Mouse (Mus musculus) midbrain, embryonic 14.5 days (tissue): ENCODE results near the gene Hsp90aa1. TPM values are rescaled to one million over a fixed set of nuclear protein-coding genes. Genes with fewer than 3 reads are reported as not detected.

Experiments used
- ATAC-seq: fragments of 200-750 bp; cut with Nextera tagmentation; 2 replicates; pipeline ENCODE4 v1.8.0; 2017; ENCODE audit warnings: moderate number of reproducible peaks, moderate library complexity; ENCODE audit not compliant: low FRiP score, low TSS enrichment
- DNase-seq: peaks from one replicate; pipeline ENCODE4 v3.0.0-alpha.2; 2015
- H3K27ac ChIP-seq: fragments of 300-500 bp; sonication (generic); replicated peaks from 2 replicates; pipeline ENCODE4 v1.5.1; 2014; ENCODE audit warnings: mild to moderate bottlenecking, low read depth, low read length, moderate library complexity
- H3K27me3 ChIP-seq: fragments of 300-500 bp; sonication (generic); 2 replicates; pipeline ENCODE4 v1.6.1; 2014; ENCODE audit warnings: low read length, control low read depth, mixed read lengths; ENCODE audit not compliant: control insufficient read depth, insufficient read depth
- H3K36me3 ChIP-seq: fragments of 300-500 bp; sonication (generic); 2 replicates; pipeline ENCODE4 v1.6.1; 2014; ENCODE audit warnings: low read length, control low read depth; ENCODE audit not compliant: control insufficient read depth, insufficient read depth
- H3K4me1 ChIP-seq: fragments of 300-500 bp; sonication (generic); 2 replicates; pipeline ENCODE4 v1.6.1; 2014; ENCODE audit warnings: mild to moderate bottlenecking, antibody characterized with exemption, low read length, control low read depth; ENCODE audit not compliant: control insufficient read depth, insufficient read depth
- H3K4me2 ChIP-seq: fragments of 300-500 bp; sonication (generic); 2 replicates; pipeline ENCODE4 v1.6.1; 2014; ENCODE audit warnings: mild to moderate bottlenecking, low read length, moderate library complexity
- H3K4me3 ChIP-seq: fragments of 300-500 bp; sonication (generic); replicated peaks from 2 replicates; pipeline ENCODE4 v1.5.1; 2014; ENCODE audit warnings: low read depth, low read length
- H3K9ac ChIP-seq: fragments of 300-500 bp; sonication (generic); replicated peaks from 2 replicates; pipeline ENCODE4 v1.6.1; 2014; ENCODE audit warnings: mild to moderate bottlenecking, low read length, moderate library complexity
- H3K9me3 ChIP-seq: fragments of 300-500 bp; sonication (generic); 2 replicates; pipeline ENCODE4 v1.6.1; 2016; ENCODE audit warnings: low read length, control low read depth, mixed read lengths; ENCODE audit not compliant: control insufficient read depth
- WGBS: fragments of 180-500 bp; shearing (Covaris S2); extraction: QIAGEN DNeasy Blood & Tissue Kit; methylation state at CpG from one replicate; pipeline ENCODE4 v1.1.7; 2014; 5-methylcytosine and 5-hydroxymethylcytosine counted together
- microRNA-seq: library from miRNA; unstranded; fragments of <30 nt; microRNA quantifications from one replicate; pipeline ENCODE4, GENCODE M21; 2016
- polyA plus RNA-seq: library from polyadenylated mRNA; unstranded; fragments of >200 nt; fragmentation: Nextera tagmentation; extraction: Ambion mirVana; gene quantifications from 2 replicates; pipeline ENCODE4 v1.2.1, GENCODE M21; 2014

Gene Hsp90aa1
- polyA plus RNA-seq, 1 experiment from 2014 or later, result 1,408 TPM

- Histone ChIP-seq H3K36me3 (peaks cover 16% of the 10 kb centered on the region), H3K27me3 (no peaks in the 10 kb centered on the region), H3K9me3 (no peaks in the 10 kb centered on the region), H3K4me2 (no peak overlapping the region), H3K4me3 (no peak overlapping the region), H3K27ac (no peak overlapping the region), H3K4me1 (no peaks in the 10 kb centered on the region), H3K9ac (no peak overlapping the region)
- ATAC-seq (no peak), DNase-seq (no peak)
- WGBS, result 67% methylated on average over 3 of the region's 3 CpGs
Measured at GRCm38 (mm10) chr12:110681878-110682277, 20.6 kb downstream of the Hsp90aa1 start.

DNA sequence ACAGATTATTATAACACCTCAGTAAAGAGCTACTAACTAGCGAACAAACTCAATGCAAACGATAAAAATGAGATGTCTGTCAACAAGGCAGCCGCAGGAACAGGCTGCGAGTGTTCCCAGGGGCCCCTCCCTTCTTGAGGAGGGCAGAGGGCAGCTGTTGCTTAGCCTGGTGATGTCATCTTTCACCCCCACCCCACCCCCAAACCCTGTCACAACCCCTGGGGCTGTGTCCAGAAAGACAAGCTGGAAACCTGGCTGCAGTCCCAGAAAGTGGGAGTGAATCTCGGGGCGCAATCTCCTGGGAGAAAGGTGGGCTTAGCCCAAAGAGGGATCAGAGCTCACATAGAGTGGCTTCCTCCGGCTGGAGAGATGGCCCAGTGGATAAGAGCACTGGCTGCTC is 21.3 kb downstream of the Hsp90aa1 start:
- 49% methylated on average over 7 of the region's 7 CpGs for WGBS
- Histone ChIP-seq H3K9ac (no peak overlapping the region), H3K4me2 (no peak overlapping the region), H3K4me3 (no peak overlapping the region), H3K4me1 (no peaks in the 10 kb centered on the region), H3K36me3 (peaks cover 9% of the 10 kb centered on the region), H3K27me3 (no peaks in the 10 kb centered on the region), H3K27ac (no peak overlapping the region), H3K9me3 (no peaks in the 10 kb centered on the region)
- ATAC-seq (no peak), DNase-seq (peak; percentile 12)

GRCm38 (mm10) chr12:110674243-110674642 is 28.3 kb downstream of the Hsp90aa1 start:
- Histone ChIP-seq H3K27ac (no peak overlapping the region), H3K4me3 (no peak overlapping the region), H3K27me3 (no peaks in the 10 kb centered on the region), H3K4me2 (no peak overlapping the region), H3K4me1 (no peaks in the 10 kb centered on the region), H3K9ac (no peak overlapping the region), H3K9me3 (no peaks in the 10 kb centered on the region), H3K36me3 (peaks cover 11% of the 10 kb centered on the region)
- DNase-seq, result peak; percentile 29
- 60% methylated on average over 5 of the region's 5 CpGs for WGBS
- no peak for ATAC-seq

DNA sequence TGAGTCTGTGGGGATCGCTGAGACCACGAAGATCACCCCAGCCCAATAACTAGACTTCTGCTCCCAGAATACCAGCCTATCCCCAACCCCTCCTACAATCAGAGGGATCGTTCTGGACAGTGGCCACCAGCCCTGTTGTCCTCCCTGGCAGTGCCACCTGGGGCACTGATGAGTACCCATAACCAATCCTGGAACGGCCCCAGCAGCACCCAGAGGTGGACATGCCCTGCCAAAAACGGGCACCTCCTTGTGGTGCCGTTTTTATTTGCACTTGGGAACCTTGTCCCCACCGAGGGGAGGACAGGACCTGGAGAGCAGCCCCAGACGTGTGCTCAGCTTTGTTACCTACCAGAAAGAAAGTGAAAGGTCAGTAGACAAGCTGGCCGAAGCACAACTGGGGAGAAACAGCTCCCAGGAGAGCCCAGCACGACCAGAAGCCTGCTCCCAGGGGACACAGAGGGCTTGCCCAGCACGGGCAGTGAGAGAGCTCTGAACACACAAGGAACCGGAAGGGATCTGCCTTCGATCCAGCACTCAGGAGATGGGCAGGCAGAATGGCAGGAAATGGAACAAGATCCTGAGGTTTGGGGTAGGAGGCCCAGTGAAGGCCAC is 35.0 kb downstream of the Hsp90aa1 start:
- ATAC-seq, result no peak
- no peak overlapping the region for H3K4me2 ChIP-seq
- H3K4me1 ChIP-seq, result no peaks in the 10 kb centered on the region
- no peak overlapping the region for H3K9ac ChIP-seq
- no peak overlapping the region for H3K27ac ChIP-seq
- 91% methylated on average over 13 of the region's 13 CpGs for WGBS
- no peaks in the 10 kb centered on the region for H3K9me3 ChIP-seq
- no peak for DNase-seq
- H3K4me3 ChIP-seq, result no peak overlapping the region
- no peaks in the 10 kb centered on the region for H3K27me3 ChIP-seq
- peaks cover 77% of the 10 kb centered on the region for H3K36me3 ChIP-seq

- no peaks in the 10 kb centered on the region for H3K9me3 ChIP-seq
- no peak overlapping the region for H3K9ac ChIP-seq
- peaks cover 98% of the 10 kb centered on the region for H3K36me3 ChIP-seq
- H3K27ac ChIP-seq, result no peak overlapping the region
- H3K27me3 ChIP-seq, result no peaks in the 10 kb centered on the region
- no peak overlapping the region for H3K4me3 ChIP-seq
- no peaks in the 10 kb centered on the region for H3K4me1 ChIP-seq
- no peak overlapping the region for H3K4me2 ChIP-seq
- WGBS, result 97% methylated on average over 14 of the region's 14 CpGs
- no peak for DNase-seq
- ATAC-seq, result no peak
Measured at GRCm38 (mm10) chr12:110661746-110662145, 40.8 kb downstream of the Hsp90aa1 start.

DNA sequence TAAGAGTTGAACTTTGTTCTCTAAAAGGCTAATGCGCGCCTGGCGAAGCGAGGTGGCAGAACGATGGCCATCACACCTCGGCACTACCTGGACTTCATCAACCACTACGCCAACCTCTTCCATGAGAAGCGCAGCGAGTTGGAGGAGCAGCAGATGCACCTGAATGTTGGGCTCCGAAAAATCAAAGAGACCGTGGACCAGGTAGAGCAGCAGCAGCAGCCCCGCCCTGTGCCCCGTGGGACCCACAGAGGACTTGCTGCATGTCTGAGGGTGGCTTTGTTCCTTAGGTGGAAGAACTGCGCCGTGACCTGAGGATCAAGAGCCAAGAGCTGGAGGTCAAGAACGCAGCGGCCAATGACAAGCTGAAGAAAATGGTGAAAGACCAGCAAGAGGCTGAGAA is 51.1 kb downstream of the Hsp90aa1 start:
- H3K36me3 ChIP-seq, result peaks cover 97% of the 10 kb centered on the region
- no peak for DNase-seq

DNA sequence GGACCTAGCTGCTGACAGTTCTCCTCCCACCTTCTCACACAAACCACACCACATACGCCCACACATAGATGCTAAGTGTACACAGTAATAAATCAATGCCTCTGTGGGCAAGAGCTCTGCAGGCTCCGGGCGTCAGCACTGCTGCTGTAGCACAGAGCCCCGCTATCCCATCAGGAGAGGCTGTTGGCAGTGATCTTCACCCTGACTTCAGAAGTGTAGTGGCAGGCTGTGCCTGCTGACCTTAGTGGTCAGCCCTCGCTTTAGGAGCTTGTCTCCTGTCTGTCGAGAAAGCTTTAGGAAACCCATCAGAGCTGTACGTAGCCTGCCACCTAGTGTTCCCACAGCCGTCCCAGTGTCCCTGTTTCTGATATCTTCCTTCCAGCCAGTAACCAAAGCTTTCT is 52.3 kb downstream of the Hsp90aa1 start:
- Histone ChIP-seq H3K4me1 (no peaks in the 10 kb centered on the region), H3K27me3 (no peaks in the 10 kb centered on the region), H3K4me2 (no peak overlapping the region), H3K9ac (no peak overlapping the region), H3K27ac (no peak overlapping the region), H3K4me3 (no peak overlapping the region), H3K9me3 (no peaks in the 10 kb centered on the region), H3K36me3 (peaks cover 96% of the 10 kb centered on the region)
- WGBS, result 91% methylated on average over 8 of the region's 8 CpGs
- DNase-seq (no peak), ATAC-seq (no peak)

More for the DNA sequence above, 51.1 kb downstream of the Hsp90aa1 start:
- no peak overlapping the region for H3K9ac ChIP-seq
- 97% methylated on average over 17 of the region's 17 CpGs for WGBS
- no peak overlapping the region for H3K27ac ChIP-seq
- H3K27me3 ChIP-seq, result no peaks in the 10 kb centered on the region
- no peaks in the 10 kb centered on the region for H3K9me3 ChIP-seq
- H3K4me1 ChIP-seq, result no peaks in the 10 kb centered on the region
- no peak overlapping the region for H3K4me3 ChIP-seq
- no peak overlapping the region for H3K4me2 ChIP-seq
- ATAC-seq, result no peak

Small RNA genes lying within 50 kb of the gene (microRNA-seq; reads per million reads assigned to microRNA genes)
- not detected for gene Gm27299

Other genes with a start within 250 kb of the Hsp90aa1 start
- 122 and 129 TPM in 2 replicates for gene Dync1h1, start 101.3 kb downstream of the Hsp90aa1 start, polyA plus RNA-seq
- 0.70 TPM in 1 of 2 replicates, not detected in the other for gene 1700001K19Rik, start 20.1 kb downstream of the Hsp90aa1 start, polyA plus RNA-seq
- 22.1 and 24.0 TPM in 2 replicates for gene Wdr20, start 35.2 kb upstream of the Hsp90aa1 start, polyA plus RNA-seq
- gene Mok, start 138.2 kb upstream of the Hsp90aa1 start, polyA plus RNA-seq, result 15.9 and 17.9 TPM in 2 replicates
- gene Zfp839, start 147.5 kb upstream of the Hsp90aa1 start, polyA plus RNA-seq, result 2.0 and 3.1 TPM in 2 replicates
- gene Cinp, start 186.4 kb upstream of the Hsp90aa1 start, polyA plus RNA-seq, result 83.0 and 83.1 TPM in 2 replicates
- 6.1 and 7.6 TPM in 2 replicates for gene Tecpr2, start 186.5 kb upstream of the Hsp90aa1 start, polyA plus RNA-seq